Mouse (Mus musculus) liver, embryonic 14.5 days (tissue): Measurements from ENCODE around the gene Topaz1. TPM values are rescaled to one million over a fixed set of nuclear protein-coding genes. Genes with fewer than 3 reads are reported as not detected.

ENCODE experiments used
- ATAC-seq: fragments of 200-750 bp; cut with Nextera tagmentation; 2 replicates; pipeline ENCODE4 v1.8.0; 2017; ENCODE audit warnings: moderate number of reproducible peaks, mild to moderate bottlenecking, moderate library complexity; ENCODE audit not compliant: insufficient read depth
- DNase-seq, 3 experiments: peaks; one replicate each; pipeline ENCODE4 v3.0.0-alpha.2; 2012 to 2013; ENCODE audit warnings: low read depth in 3 of 3, low spot score in 3 of 3
- H3K27ac ChIP-seq: fragments of 300-500 bp; sonication (generic); 2 replicates; pipeline ENCODE4 v1.5.1; 2014; ENCODE audit warnings: moderate library complexity, mild to moderate bottlenecking, control low read depth, inconsistent platforms
- H3K27me3 ChIP-seq: fragments of 300-500 bp; sonication (generic); 2 replicates; pipeline ENCODE4 v1.6.1; 2014; ENCODE audit warnings: mild to moderate bottlenecking, low read length, moderate library complexity; ENCODE audit not compliant: control insufficient read depth, insufficient read depth
- H3K36me3 ChIP-seq: fragments of 300-500 bp; sonication (generic); replicated peaks from 2 replicates; pipeline ENCODE4 v1.6.1; 2014; ENCODE audit warnings: low read depth; ENCODE audit not compliant: control insufficient read depth, insufficient read depth
- H3K4me1 ChIP-seq, 2 experiments: fragments of 200-500 bp in 1 of 2; fragments of 300-500 bp in 1 of 2; sonication (generic) in 1 of 2; replicated peaks; 2 replicates each; pipeline ENCODE4 v1.6.1; 2012 to 2014; ENCODE audit warnings: antibody characterized with exemption in 1 of 2, inconsistent platforms in 1 of 2, low read length in 1 of 2; ENCODE audit not compliant: control insufficient read depth in 2 of 2, insufficient read depth in 2 of 2
- H3K4me2 ChIP-seq: fragments of 300-500 bp; sonication (generic); 2 replicates; pipeline ENCODE4 v1.6.1; 2014; ENCODE audit warnings: low read depth, mild to moderate bottlenecking, control low read depth, moderate library complexity
- H3K4me3 ChIP-seq, 2 experiments: fragments of 200-500 bp in 1 of 2; fragments of 300-500 bp in 1 of 2; sonication (generic) in 1 of 2; 2 replicates each; pipeline ENCODE4 v1.5.1; 2012 to 2014; ENCODE audit warnings: low read depth in 2 of 2, low read length in 2 of 2, mild to moderate bottlenecking in 2 of 2, control low read depth in 1 of 2, inconsistent platforms in 1 of 2, moderate library complexity in 1 of 2; ENCODE audit not compliant: insufficient read depth in 1 of 2
- H3K9ac ChIP-seq: fragments of 300-500 bp; sonication (generic); replicated peaks from 2 replicates; pipeline ENCODE4 v1.6.1; 2014; ENCODE audit warnings: mild to moderate bottlenecking, control low read depth, moderate library complexity
- H3K9me3 ChIP-seq: fragments of 300-500 bp; sonication (generic); 2 replicates; pipeline ENCODE4 v1.6.1; 2016; ENCODE audit warnings: low read length, mixed read lengths; ENCODE audit not compliant: control insufficient read depth
- CTCF ChIP-seq: IDR thresholded peaks from 2 replicates; pipeline ENCODE4 v1.5.1; 2016; ENCODE audit warnings: antibody characterized with exemption, low read depth, control low read depth
- EP300 ChIP-seq: IDR thresholded peaks from 2 replicates; pipeline ENCODE4 v1.6.1; 2016; ENCODE audit warnings: antibody characterized with exemption, low read depth
- WGBS: fragments of 180-500 bp; shearing (Covaris S2); extraction: QIAGEN DNeasy Blood & Tissue Kit; methylation state at CpG from one replicate; pipeline ENCODE4 v1.1.7; 2014; ENCODE audit not compliant: insufficient replicate concordance; 5-methylcytosine and 5-hydroxymethylcytosine counted together
- polyA plus RNA-seq, 2 experiments: library from polyadenylated mRNA; depleted of rRNA in 1 of 2; stranded (reverse) in 1 of 2; unstranded in 1 of 2; fragments of >200 nt; fragmentation: Nextera tagmentation in 1 of 2; extraction: Ambion mirVana in 1 of 2; gene quantifications; 2 replicates each; pipeline versions ENCODE4 v1.2.1 to v1.2.3; 2012 to 2014

Topaz1 gene
- polyA plus RNA-seq, 2 experiments, result not detected

DNA sequence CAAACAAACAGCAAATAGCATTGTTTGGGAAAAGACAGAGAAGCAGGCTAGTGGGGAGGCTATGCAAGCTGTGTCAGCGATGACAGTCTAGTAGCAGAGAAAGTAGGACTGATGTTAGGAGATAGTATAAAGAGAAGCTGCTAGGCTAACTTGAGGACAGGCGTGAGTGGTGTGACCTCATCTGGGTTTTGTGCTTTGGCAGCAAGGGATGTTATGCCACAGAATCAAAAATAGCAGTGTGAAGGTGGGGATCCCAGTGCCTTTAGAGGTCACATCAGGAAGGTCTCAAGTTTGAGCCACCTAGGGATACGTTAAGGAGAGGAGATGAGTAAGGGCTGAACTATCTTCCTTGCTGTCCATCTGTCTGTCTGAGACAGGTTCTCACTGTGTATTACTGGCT is 63.1 kb downstream of the Topaz1 start:
- Histone ChIP-seq H3K9ac (no peak overlapping the region), H3K9me3 (no peaks in the 10 kb centered on the region), H3K4me1 (peaks cover 3 to 9% of the 10 kb centered on the region in 2 experiments), H3K36me3 (no peaks in the 10 kb centered on the region), H3K4me3 (no peak overlapping the region), H3K4me2 (no peak overlapping the region), H3K27me3 (no peaks in the 10 kb centered on the region), H3K27ac (no peak overlapping the region)
- no peak for TF ChIP-seq EP300
- TF ChIP-seq CTCF, result no peak
- DNase-seq (no peak), ATAC-seq (no peak)
- WGBS, result 67% methylated on average over 3 of the region's 3 CpGs

DNA sequence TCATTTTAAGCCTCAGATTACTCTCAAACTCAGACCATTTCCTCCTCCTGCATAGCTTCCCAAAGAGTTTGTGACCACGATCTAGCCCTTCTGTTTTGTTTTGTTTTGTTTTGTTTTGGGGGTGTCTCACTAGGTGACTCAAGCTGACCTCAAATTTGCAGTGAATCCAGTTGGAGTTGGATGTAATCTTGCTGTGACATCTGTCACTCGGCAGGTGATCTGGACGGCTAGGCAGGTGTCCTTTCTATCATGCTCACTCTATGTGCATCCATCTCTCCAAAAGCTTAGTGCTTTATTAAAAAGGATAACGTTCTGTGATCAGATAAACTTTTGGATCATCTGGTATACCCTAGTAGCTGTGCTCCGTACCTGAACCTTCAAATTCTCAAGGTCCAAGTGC is 65.2 kb downstream of the Topaz1 start:
- ATAC-seq, result no peak
- H3K27me3 ChIP-seq, result no peaks in the 10 kb centered on the region
- WGBS, result 64% methylated on average over 5 of the region's 5 CpGs
- no peaks in the 10 kb centered on the region for H3K9me3 ChIP-seq
- H3K27ac ChIP-seq, result no peak overlapping the region
- H3K4me3 ChIP-seq, result no peak overlapping the region
- H3K4me1 ChIP-seq, result no peaks in the 10 kb centered on the region
- H3K9ac ChIP-seq, result no peak overlapping the region
- H3K4me2 ChIP-seq, result no peak overlapping the region
- no peak for DNase-seq
- no peaks in the 10 kb centered on the region for H3K36me3 ChIP-seq
- TF ChIP-seq CTCF, result no peak
- TF ChIP-seq EP300, result no peak

DNA sequence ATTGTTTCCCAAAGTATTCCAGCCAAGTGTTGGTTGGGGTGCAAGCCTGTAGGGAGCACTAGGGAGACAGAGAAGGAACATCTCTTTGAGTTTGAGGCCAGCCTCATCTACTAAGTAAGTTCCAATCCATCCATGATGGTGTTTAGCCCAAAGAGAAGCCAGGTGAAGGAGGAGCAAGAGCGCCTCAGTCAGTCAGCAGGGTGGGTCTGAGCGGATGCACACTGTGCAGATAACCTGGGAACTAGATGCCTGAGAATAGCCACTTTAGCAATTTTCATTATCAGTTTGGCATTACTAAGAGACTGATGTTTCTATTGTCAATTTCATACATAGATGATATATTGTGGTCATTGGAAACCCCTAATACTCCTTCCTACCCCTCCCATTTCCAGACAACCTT is 67.6 kb downstream of the Topaz1 start:
- no peak for TF ChIP-seq EP300
- no peak for TF ChIP-seq CTCF
- no peak overlapping the region for H3K27ac ChIP-seq
- DNase-seq, result no peak

DNA sequence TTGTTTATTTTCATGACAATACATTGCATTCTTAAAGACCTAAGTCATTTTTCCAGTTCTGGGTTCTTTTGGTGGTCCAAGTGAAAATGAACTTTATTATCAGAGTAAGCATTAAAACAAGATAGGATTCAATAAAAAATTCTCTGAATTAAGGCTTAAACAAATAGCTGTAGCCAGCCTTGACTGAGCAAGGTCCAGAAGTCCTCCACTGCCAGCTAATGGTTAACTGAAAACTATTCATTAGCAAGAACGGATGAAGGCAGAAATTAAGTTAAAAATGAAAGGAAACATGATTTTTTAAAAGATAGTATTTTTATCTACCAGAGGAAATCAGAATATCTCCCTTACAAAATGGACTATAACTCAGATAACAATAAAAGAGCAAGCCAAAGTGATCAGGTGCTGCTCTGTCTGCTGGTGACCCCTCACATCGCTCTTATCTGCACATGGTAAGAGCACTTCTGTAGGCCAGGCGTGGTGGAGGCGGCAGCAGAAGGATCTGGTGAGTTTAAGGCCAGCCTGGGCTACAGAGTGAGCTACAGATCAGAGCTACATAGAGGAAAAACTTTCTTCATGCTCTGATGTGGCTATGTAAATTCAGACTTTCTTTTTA is 68.2 kb downstream of the Topaz1 start:
- WGBS, result 44% methylated on average over 4 of the region's 4 CpGs
- Histone ChIP-seq H3K4me3 (no peak overlapping the region), H3K27ac (no peak overlapping the region), H3K4me2 (no peak overlapping the region), H3K36me3 (no peaks in the 10 kb centered on the region), H3K9me3 (no peaks in the 10 kb centered on the region), H3K9ac (no peak overlapping the region), H3K27me3 (no peaks in the 10 kb centered on the region), H3K4me1 (no peaks in the 10 kb centered on the region)
- ATAC-seq (no peak), DNase-seq (no peak)
- TF ChIP-seq CTCF (no peak), EP300 (no peak)

More for the DNA sequence above, 67.6 kb downstream of the Topaz1 start:
- Histone ChIP-seq H3K4me2 (no peak overlapping the region), H3K9ac (no peak overlapping the region), H3K36me3 (no peaks in the 10 kb centered on the region), H3K9me3 (no peaks in the 10 kb centered on the region), H3K4me3 (no peak overlapping the region), H3K27me3 (no peaks in the 10 kb centered on the region), H3K4me1 (no peaks in the 10 kb centered on the region)
- WGBS, result 66% methylated on average over 2 of the region's 2 CpGs
- ATAC-seq, result no peak

DNA sequence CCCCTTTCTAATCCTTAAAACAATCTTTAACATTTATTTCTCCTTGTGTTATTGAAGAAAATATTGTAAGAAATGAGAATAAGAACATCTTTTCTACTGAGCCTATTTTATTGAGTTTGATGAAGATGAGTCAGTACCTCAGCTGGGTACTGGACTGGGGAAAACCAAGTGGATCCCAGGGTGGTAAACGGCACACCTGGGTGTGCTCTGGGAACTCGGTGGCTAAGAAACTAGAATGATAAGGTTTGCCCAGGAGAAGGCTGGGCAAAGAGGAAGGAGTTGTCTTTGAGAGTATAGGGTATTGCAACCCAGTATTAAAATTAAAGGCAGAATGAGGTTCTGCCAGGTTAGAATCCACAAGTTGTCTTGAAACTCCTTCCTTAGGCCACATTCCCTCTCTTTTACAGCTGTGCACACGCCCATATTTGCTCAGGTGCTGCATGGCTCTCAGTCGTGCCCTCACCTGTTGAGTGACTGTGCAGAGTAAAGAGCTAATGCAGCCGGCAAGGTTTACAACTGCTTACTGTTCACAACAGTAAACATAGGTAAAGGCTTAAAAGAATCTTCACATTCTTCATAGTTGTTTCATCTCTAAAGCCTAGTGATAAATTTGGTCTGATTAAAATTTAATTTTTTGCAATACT is 76.3 kb downstream of the Topaz1 start:
- Histone ChIP-seq H3K4me2 (no peak overlapping the region), H3K27ac (no peak overlapping the region), H3K36me3 (no peaks in the 10 kb centered on the region), H3K4me3 (no peak overlapping the region), H3K9ac (no peak overlapping the region), H3K9me3 (no peaks in the 10 kb centered on the region), H3K4me1 (no peaks in the 10 kb centered on the region), H3K27me3 (no peaks in the 10 kb centered on the region)
- TF ChIP-seq CTCF (no peak), EP300 (no peak)
- DNase-seq (no peak), ATAC-seq (no peak)
- 66% methylated on average over 5 of the region's 5 CpGs for WGBS
